Mouse (Mus musculus) hindbrain, embryonic 11.5 days (tissue): ENCODE results near the gene 4921530L21Rik. TPM values are rescaled to one million over a fixed set of nuclear protein-coding genes. Genes with fewer than 3 reads are reported as not detected.

Experiments
- ATAC-seq: fragments of 200-750 bp; cut with Nextera tagmentation; 2 replicates; pipeline ENCODE4 v1.8.0; 2017; ENCODE audit warnings: mild to moderate bottlenecking, moderate TSS enrichment, moderate library complexity; ENCODE audit not compliant: low FRiP score
- DNase-seq: peaks from one replicate; pipeline ENCODE4 v3.0.0-alpha.2; 2015; ENCODE audit warnings: low spot score
- H3K27ac ChIP-seq: fragments of 300-500 bp; sonication (generic); 2 replicates; pipeline ENCODE4 v1.5.1; 2014; ENCODE audit warnings: mild to moderate bottlenecking, low read depth, low read length
- H3K27me3 ChIP-seq: fragments of 300-500 bp; sonication (generic); 2 replicates; pipeline ENCODE4 v1.6.1; 2014; ENCODE audit warnings: mild to moderate bottlenecking, low read length, moderate library complexity, mixed read lengths; ENCODE audit not compliant: control insufficient read depth, insufficient read depth
- H3K36me3 ChIP-seq: fragments of 300-500 bp; sonication (generic); 2 replicates; pipeline ENCODE4 v1.6.1; 2014; ENCODE audit warnings: mild to moderate bottlenecking, low read length, moderate library complexity, mixed read lengths; ENCODE audit not compliant: control insufficient read depth, insufficient read depth
- H3K4me1 ChIP-seq: fragments of 300-500 bp; sonication (generic); replicated peaks from 2 replicates; pipeline ENCODE4 v1.6.1; 2014; ENCODE audit warnings: low read length, mixed read lengths; ENCODE audit not compliant: control insufficient read depth, insufficient read depth
- H3K4me2 ChIP-seq: fragments of 300-500 bp; sonication (generic); replicated peaks from 2 replicates; pipeline ENCODE4 v1.6.1; 2014; ENCODE audit warnings: mild to moderate bottlenecking, low read depth, low read length
- H3K4me3 ChIP-seq: fragments of 300-500 bp; sonication (generic); 2 replicates; pipeline ENCODE4 v1.5.1; 2014; ENCODE audit warnings: low read depth, low read length
- H3K9ac ChIP-seq: fragments of 300-500 bp; sonication (generic); 2 replicates; pipeline ENCODE4 v1.6.1; 2014; ENCODE audit warnings: low read depth, low read length
- H3K9me3 ChIP-seq: fragments of 300-500 bp; sonication (generic); 2 replicates; pipeline ENCODE4 v1.6.1; 2016; ENCODE audit warnings: low read length; ENCODE audit not compliant: control insufficient read depth
- WGBS: fragments of 180-500 bp; shearing (Covaris S2); extraction: QIAGEN DNeasy Blood & Tissue Kit; methylation state at CpG from one replicate; pipeline ENCODE4 v1.1.7; 2014; 5-methylcytosine and 5-hydroxymethylcytosine counted together
- polyA plus RNA-seq: library from polyadenylated mRNA; unstranded; fragments of >200 nt; fragmentation: Nextera tagmentation; extraction: Ambion mirVana; gene quantifications from 2 replicates; pipeline ENCODE4 v1.2.1, GENCODE M21; 2014

Gene 4921530L21Rik
- polyA plus RNA-seq, 1 experiment from 2014 or later = not detected

- Histone ChIP-seq H3K27ac (no peak overlapping the region), H3K9me3 (no peaks in the 10 kb centered on the region), H3K9ac (no peak overlapping the region), H3K4me2 (no peak overlapping the region), H3K36me3 (no peaks in the 10 kb centered on the region), H3K27me3 (no peaks in the 10 kb centered on the region), H3K4me1 (no peaks in the 10 kb centered on the region), H3K4me3 (no peak overlapping the region)
- DNase-seq (no peak), ATAC-seq (no peak)
- 82% methylated on average over 1 of the region's 1 CpGs for WGBS
Observed at GRCm38 (mm10) chr14:95904591-95905095, 23.6 kb downstream of the 4921530L21Rik start.

- H3K27ac ChIP-seq = no peak overlapping the region
- no peak overlapping the region for H3K9ac ChIP-seq
- no peak for ATAC-seq
- no peaks in the 10 kb centered on the region for H3K36me3 ChIP-seq
- no peak overlapping the region for H3K4me3 ChIP-seq
- no peaks in the 10 kb centered on the region for H3K27me3 ChIP-seq
- H3K4me1 ChIP-seq = no peaks in the 10 kb centered on the region
- 94% methylated on average over 2 of the region's 2 CpGs for WGBS
- H3K4me2 ChIP-seq = no peak overlapping the region
- H3K9me3 ChIP-seq = no peaks in the 10 kb centered on the region
- DNase-seq = no peak
Observed at GRCm38 (mm10) chr14:95913293-95913692, 32.2 kb downstream of the 4921530L21Rik start.

DNA sequence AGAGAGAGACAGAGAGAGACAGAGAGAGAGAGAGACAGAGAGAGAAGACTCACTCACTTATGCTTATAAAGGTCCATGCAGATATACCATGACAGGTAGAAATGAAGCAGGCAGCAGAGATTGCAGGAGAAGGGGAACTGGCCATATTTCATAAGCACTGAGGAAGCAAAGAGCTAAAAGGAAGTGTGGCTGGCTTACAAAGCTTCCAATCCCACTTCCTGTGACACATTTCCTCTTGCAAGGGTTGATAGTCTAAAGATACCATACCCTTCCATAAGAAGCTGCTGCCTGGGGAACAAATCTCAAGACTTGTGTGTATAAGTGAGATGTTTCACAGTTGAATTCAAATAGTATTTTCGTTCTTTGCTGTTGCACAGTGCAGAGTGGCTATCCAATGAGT lies 45.7 kb downstream of the 4921530L21Rik start:
- ATAC-seq (no peak), DNase-seq (no peak)
- Histone ChIP-seq H3K36me3 (no peaks in the 10 kb centered on the region), H3K9ac (no peak overlapping the region), H3K4me2 (no peak overlapping the region), H3K4me1 (no peaks in the 10 kb centered on the region), H3K4me3 (no peak overlapping the region), H3K27ac (no peak overlapping the region), H3K27me3 (no peaks in the 10 kb centered on the region), H3K9me3 (no peaks in the 10 kb centered on the region)
- WGBS = 90% methylated on average over 1 of the region's 1 CpGs

DNA sequence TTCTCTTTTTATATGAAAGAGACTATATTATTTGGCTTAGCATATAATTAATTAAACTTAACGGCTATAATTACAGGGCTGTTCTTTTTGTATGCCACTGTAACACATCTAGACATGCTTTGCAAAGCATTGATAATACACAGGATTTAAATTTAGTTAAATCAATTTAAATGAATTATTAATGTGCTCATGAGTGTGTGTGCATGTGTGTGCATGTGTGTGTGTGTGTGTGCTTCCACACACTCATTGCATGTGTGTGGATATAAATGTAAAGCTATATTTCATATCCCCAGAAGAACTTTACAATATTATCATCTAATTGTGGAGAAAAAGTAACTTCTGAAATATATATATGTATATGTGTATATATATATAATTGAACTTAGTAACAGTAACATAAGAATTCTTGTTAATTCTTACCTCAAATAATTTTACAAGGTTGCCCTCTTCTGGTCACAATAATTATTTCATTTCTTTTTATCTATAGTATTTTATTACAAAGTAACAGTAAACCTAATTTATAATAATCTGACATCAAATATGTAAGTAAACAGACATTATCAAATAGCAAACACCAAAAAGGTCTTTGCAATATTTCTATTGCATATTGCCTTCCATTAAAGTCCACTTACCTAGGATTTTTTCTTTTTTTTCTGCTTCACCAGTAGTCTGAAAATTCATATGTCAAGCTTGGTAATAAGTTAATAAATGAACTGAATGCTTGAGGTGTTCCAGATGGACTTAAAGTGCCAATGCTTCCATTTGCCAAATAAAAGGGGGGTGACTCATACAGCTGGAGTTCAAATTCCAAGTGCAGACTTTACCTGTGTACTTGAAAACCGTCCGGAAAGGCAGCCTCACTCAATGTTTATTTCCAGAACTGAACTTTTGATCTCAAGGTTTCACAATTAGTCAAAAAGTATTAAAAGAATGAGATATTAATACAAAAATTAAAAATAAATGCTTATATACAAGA lies 47.0 kb downstream of the 4921530L21Rik start:
- ATAC-seq (peak; percentile 43; the same call in 1 of the 2 replicates), DNase-seq (no peak)
- Histone ChIP-seq H3K36me3 (no peaks in the 10 kb centered on the region), H3K4me2 (no peak overlapping the region), H3K9ac (no peak overlapping the region), H3K4me3 (no peak overlapping the region), H3K4me1 (no peaks in the 10 kb centered on the region), H3K27ac (no peak overlapping the region), H3K27me3 (no peaks in the 10 kb centered on the region), H3K9me3 (no peaks in the 10 kb centered on the region)
- WGBS = 88% methylated on average over 3 of the region's 3 CpGs
